Mouse (Mus musculus) limb, embryonic 10.5 days (tissue): Measurements from ENCODE around the gene Kctd17. TPM values are rescaled to one million over a fixed set of nuclear protein-coding genes. Genes with fewer than 3 reads are reported as not detected.

Experiments used
- DNase-seq: peaks from one replicate; pipeline ENCODE4 v3.0.0-alpha.2; 2017; ENCODE audit warnings: low spot score
- H3K27ac ChIP-seq: fragments of 300-500 bp; sonication (generic); 2 replicates; pipeline ENCODE4 v1.5.1; 2016; ENCODE audit warnings: mild to moderate bottlenecking
- H3K27me3 ChIP-seq: fragments of 300-500 bp; sonication (generic); 2 replicates; pipeline ENCODE4 v1.6.1; 2016; ENCODE audit warnings: low read depth, mild to moderate bottlenecking; ENCODE audit not compliant: poor library complexity, severe bottlenecking
- H3K36me3 ChIP-seq: fragments of 300-500 bp; sonication (generic); 2 replicates; pipeline ENCODE4 v1.6.1; 2016; ENCODE audit warnings: mild to moderate bottlenecking, moderate library complexity
- H3K4me1 ChIP-seq: fragments of 300-500 bp; sonication (generic); 2 replicates; pipeline ENCODE4 v1.6.1; 2016
- H3K4me3 ChIP-seq: fragments of 300-500 bp; sonication (generic); 2 replicates; pipeline ENCODE4 v1.5.1; 2016; ENCODE audit warnings: mild to moderate bottlenecking, moderate library complexity
- H3K9me3 ChIP-seq: fragments of 300-500 bp; sonication (generic); replicated peaks from 2 replicates; pipeline ENCODE4 v1.6.1; 2016; ENCODE audit warnings: mild to moderate bottlenecking
- WGBS: fragments of 180-500 bp; shearing (Covaris S2); methylation state at CpG from one replicate; pipeline ENCODE4 v1.1.7; 2016; 5-methylcytosine and 5-hydroxymethylcytosine counted together
- polyA plus RNA-seq: library from polyadenylated mRNA; unstranded; fragments of >200 nt; fragmentation: Nextera tagmentation; extraction: Ambion mirVana; gene quantifications from 2 replicates; pipeline ENCODE4 v1.2.1, GENCODE M21; 2016

Gene Kctd17
- polyA plus RNA-seq, 1 experiment from 2014 or later: 49.9 TPM

GRCm38 (mm10) chr15:78462981-78463380 lies 34.6 kb downstream of the Kctd17 start:
- H3K4me3 ChIP-seq: no peak overlapping the region
- no peak overlapping the region for H3K27ac ChIP-seq
- no peaks in the 10 kb centered on the region for H3K36me3 ChIP-seq
- DNase-seq: no peak
- 71% methylated on average over 2 of the region's 2 CpGs for WGBS
- no peaks in the 10 kb centered on the region for H3K4me1 ChIP-seq
- H3K9me3 ChIP-seq: no peaks in the 10 kb centered on the region
- H3K27me3 ChIP-seq: no peaks in the 10 kb centered on the region

GRCm38 (mm10) chr15:78466809-78467208 lies 38.4 kb downstream of the Kctd17 start:
- WGBS: 38% methylated on average over 6 of the region's 6 CpGs

GRCm38 (mm10) chr15:78467570-78467969 lies 39.2 kb downstream of the Kctd17 start:
- Histone ChIP-seq H3K9me3 (no peaks in the 10 kb centered on the region), H3K27me3 (no peaks in the 10 kb centered on the region), H3K4me3 (no peak overlapping the region), H3K36me3 (no peaks in the 10 kb centered on the region), H3K4me1 (peaks cover 17% of the 10 kb centered on the region), H3K27ac (no peak overlapping the region)
- WGBS: 95% methylated on average over 7 of the region's 7 CpGs
- DNase-seq: no peak

More at GRCm38 (mm10) chr15:78466809-78467208, 38.4 kb downstream of the Kctd17 start:
- H3K9me3 ChIP-seq: no peaks in the 10 kb centered on the region
- H3K27me3 ChIP-seq: no peaks in the 10 kb centered on the region
- peaks cover 15% of the 10 kb centered on the region for H3K4me1 ChIP-seq
- no peaks in the 10 kb centered on the region for H3K36me3 ChIP-seq
- no peak for DNase-seq
- no peak overlapping the region for H3K27ac ChIP-seq
- no peak overlapping the region for H3K4me3 ChIP-seq

GRCm38 (mm10) chr15:78468379-78468937 lies 40.1 kb downstream of the Kctd17 start, which contains the start of gene Tmprss6:
Gene Tmprss6 (minus strand): TSS chr15:78468634.
- Histone ChIP-seq H3K27me3 (no peaks in the 10 kb centered on the region), H3K4me1 (peaks cover 17% of the 10 kb centered on the region), H3K4me3 (no peak within 1 kb of the TSS), H3K36me3 (no peaks in the 10 kb centered on the region), H3K9me3 (no peaks in the 10 kb centered on the region), H3K27ac (no peak within 1 kb of the TSS)
- DNase-seq: no peak
- WGBS: 81% methylated on average over 7 of the region's 7 CpGs

GRCm38 (mm10) chr15:78470495-78471276 lies 42.3 kb downstream of the Kctd17 start:
- Histone ChIP-seq H3K4me1 (peaks cover 17% of the 10 kb centered on the region), H3K9me3 (no peaks in the 10 kb centered on the region), H3K27me3 (0 out of 2 replicates have a peak, but pooled peaks cover 4% of the 10 kb centered on the region), H3K27ac (no peak overlapping the region), H3K4me3 (no peak overlapping the region), H3K36me3 (no peaks in the 10 kb centered on the region)
- DNase-seq: no peak
- WGBS: 79% methylated on average over 4 of the region's 4 CpGs

GRCm38 (mm10) chr15:78471902-78472301 lies 43.5 kb downstream of the Kctd17 start:
- no peak overlapping the region for H3K27ac ChIP-seq
- 52% methylated on average over 7 of the region's 7 CpGs for WGBS
- peaks cover 17% of the 10 kb centered on the region for H3K4me1 ChIP-seq
- H3K36me3 ChIP-seq: no peaks in the 10 kb centered on the region
- no peak for DNase-seq
- 0 out of 2 replicates have a peak, but pooled peaks cover 4% of the 10 kb centered on the region for H3K27me3 ChIP-seq
- no peak overlapping the region for H3K4me3 ChIP-seq
- H3K9me3 ChIP-seq: no peaks in the 10 kb centered on the region

- 86% methylated on average over 6 of the region's 6 CpGs for WGBS
- no peaks in the 10 kb centered on the region for H3K9me3 ChIP-seq
- 0 out of 2 replicates have a peak, but pooled peaks cover 4% of the 10 kb centered on the region for H3K27me3 ChIP-seq
- no peak overlapping the region for H3K27ac ChIP-seq
- no peak overlapping the region for H3K4me3 ChIP-seq
- no peak for DNase-seq
- no peaks in the 10 kb centered on the region for H3K36me3 ChIP-seq
- H3K4me1 ChIP-seq: peaks cover 14% of the 10 kb centered on the region
Measured at GRCm38 (mm10) chr15:78473442-78473841, 45.1 kb downstream of the Kctd17 start.

GRCm38 (mm10) chr15:78475604-78476031 lies 47.3 kb downstream of the Kctd17 start:
- 70% methylated on average over 3 of the region's 3 CpGs for WGBS
- Histone ChIP-seq H3K27ac (no peak overlapping the region), H3K4me1 (peaks cover 10% of the 10 kb centered on the region), H3K27me3 (0 out of 2 replicates have a peak, but pooled peaks cover 4% of the 10 kb centered on the region), H3K9me3 (no peaks in the 10 kb centered on the region), H3K4me3 (no peak overlapping the region), H3K36me3 (no peaks in the 10 kb centered on the region)
- no peak for DNase-seq

- peaks cover 11% of the 10 kb centered on the region for H3K4me1 ChIP-seq
- 85% methylated on average over 1 of the region's 1 CpGs for WGBS
Measured at GRCm38 (mm10) chr15:78476878-78477277, 48.5 kb downstream of the Kctd17 start.

GRCm38 (mm10) chr15:78478073-78478472 lies 49.7 kb downstream of the Kctd17 start:
- H3K4me1 ChIP-seq: peaks cover 10% of the 10 kb centered on the region
- H3K9me3 ChIP-seq: no peaks in the 10 kb centered on the region
- no peak for DNase-seq
- H3K4me3 ChIP-seq: no peak overlapping the region
- H3K27me3 ChIP-seq: 0 out of 2 replicates have a peak, but pooled peaks cover 4% of the 10 kb centered on the region
- H3K36me3 ChIP-seq: no peaks in the 10 kb centered on the region
- 95% methylated on average over 4 of the region's 4 CpGs for WGBS
- H3K27ac ChIP-seq: no peak overlapping the region

More at GRCm38 (mm10) chr15:78476878-78477277, 48.5 kb downstream of the Kctd17 start:
- Histone ChIP-seq H3K27me3 (0 out of 2 replicates have a peak, but pooled peaks cover 4% of the 10 kb centered on the region), H3K4me3 (no peak overlapping the region), H3K9me3 (no peaks in the 10 kb centered on the region), H3K27ac (no peak overlapping the region), H3K36me3 (no peaks in the 10 kb centered on the region)
- no peak for DNase-seq

GRCm38 (mm10) chr15:78479470-78479869 lies 51.1 kb downstream of the Kctd17 start:
- Histone ChIP-seq H3K36me3 (no peaks in the 10 kb centered on the region), H3K27me3 (no peaks in the 10 kb centered on the region), H3K27ac (no peak overlapping the region), H3K4me3 (no peak overlapping the region), H3K4me1 (peaks cover 10% of the 10 kb centered on the region), H3K9me3 (no peaks in the 10 kb centered on the region)
- 83% methylated on average over 5 of the region's 5 CpGs for WGBS
- DNase-seq: no peak

GRCm38 (mm10) chr15:78480111-78480510 lies 51.7 kb downstream of the Kctd17 start:
- H3K27ac ChIP-seq: no peak overlapping the region
- 70% methylated on average over 7 of the region's 7 CpGs for WGBS
- H3K4me1 ChIP-seq: peaks cover 10% of the 10 kb centered on the region

GRCm38 (mm10) chr15:78480991-78481390 lies 52.6 kb downstream of the Kctd17 start:
- Histone ChIP-seq H3K9me3 (no peaks in the 10 kb centered on the region), H3K27me3 (no peaks in the 10 kb centered on the region), H3K4me1 (peaks cover 10% of the 10 kb centered on the region), H3K4me3 (no peak overlapping the region), H3K27ac (no peak overlapping the region), H3K36me3 (no peaks in the 10 kb centered on the region)
- DNase-seq: no peak
- 70% methylated on average over 2 of the region's 2 CpGs for WGBS

More at GRCm38 (mm10) chr15:78480111-78480510, 51.7 kb downstream of the Kctd17 start:
- Histone ChIP-seq H3K4me3 (no peak overlapping the region), H3K9me3 (no peaks in the 10 kb centered on the region), H3K36me3 (no peaks in the 10 kb centered on the region), H3K27me3 (no peaks in the 10 kb centered on the region)
- DNase-seq: no peak
